Mouse (Mus musculus) brain, embryonic 18.5 days (tissue): ENCODE data around the gene Nav2.

ENCODE experiments used
- DNase-seq: peaks from one replicate; pipeline ENCODE4 v3.0.0-alpha.2; 2012; ENCODE audit warnings: low read depth, low spot score

Nav2 gene

DNA sequence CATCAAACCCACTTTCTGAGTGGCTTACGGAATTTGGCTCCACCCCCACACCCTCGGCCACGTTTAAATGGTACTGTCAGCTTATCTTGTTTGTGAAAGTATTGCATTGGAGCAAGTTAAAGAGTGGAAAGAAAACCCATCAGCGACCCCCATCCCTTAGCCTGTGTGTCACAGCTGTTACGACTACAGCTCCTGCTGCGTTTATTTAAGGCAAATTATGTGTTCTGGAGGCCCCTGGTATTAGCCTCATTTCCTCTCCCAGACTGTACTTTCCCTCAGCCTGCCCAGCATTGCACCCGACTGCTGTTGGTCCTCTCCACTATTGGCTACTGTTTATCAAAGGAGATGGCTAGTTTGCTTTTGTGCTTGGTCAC is 569.4 kb downstream of the Nav2 start:
- no peak for DNase-seq

DNA sequence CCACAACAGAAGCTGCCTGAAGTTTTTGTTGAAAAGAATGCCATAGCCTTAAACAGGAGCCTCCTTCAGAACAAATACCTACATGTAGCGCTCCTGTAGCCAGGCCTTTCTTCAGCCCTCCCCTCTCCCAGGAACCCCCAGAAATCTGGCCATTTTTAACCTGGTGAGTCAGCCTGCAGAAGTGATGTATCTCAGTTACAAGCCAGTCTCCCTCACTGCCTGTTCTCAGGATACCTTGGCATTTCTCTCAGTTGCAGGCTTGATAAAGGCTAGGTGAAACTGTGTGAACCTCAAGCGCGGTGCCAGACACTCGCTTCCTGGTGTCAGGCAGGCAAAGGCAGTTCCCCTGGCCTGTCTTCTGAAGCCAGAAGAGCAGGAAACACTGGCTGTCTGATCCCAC is 570.4 kb downstream of the Nav2 start:
- DNase-seq = no peak

DNA sequence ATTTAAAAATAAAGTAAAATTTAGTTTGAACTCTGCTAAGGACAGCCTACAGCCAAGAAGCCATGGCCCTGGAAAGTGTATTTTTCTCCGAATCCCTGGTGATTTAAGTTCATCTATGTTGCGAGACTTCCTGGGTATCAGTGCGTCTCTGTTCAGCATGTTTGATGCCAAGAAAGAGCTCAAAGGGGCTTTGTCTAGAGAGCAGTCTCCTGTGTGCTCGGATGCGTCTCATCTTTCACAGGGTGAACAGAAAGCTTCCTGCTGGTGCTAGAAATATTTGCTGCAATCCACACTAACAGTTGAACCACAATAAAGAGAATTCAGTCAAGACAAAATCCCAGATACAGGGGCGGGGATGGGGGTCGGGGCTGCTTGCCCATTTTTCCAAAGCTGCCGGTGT is 572.4 kb downstream of the Nav2 start:
- DNase-seq = no peak

DNA sequence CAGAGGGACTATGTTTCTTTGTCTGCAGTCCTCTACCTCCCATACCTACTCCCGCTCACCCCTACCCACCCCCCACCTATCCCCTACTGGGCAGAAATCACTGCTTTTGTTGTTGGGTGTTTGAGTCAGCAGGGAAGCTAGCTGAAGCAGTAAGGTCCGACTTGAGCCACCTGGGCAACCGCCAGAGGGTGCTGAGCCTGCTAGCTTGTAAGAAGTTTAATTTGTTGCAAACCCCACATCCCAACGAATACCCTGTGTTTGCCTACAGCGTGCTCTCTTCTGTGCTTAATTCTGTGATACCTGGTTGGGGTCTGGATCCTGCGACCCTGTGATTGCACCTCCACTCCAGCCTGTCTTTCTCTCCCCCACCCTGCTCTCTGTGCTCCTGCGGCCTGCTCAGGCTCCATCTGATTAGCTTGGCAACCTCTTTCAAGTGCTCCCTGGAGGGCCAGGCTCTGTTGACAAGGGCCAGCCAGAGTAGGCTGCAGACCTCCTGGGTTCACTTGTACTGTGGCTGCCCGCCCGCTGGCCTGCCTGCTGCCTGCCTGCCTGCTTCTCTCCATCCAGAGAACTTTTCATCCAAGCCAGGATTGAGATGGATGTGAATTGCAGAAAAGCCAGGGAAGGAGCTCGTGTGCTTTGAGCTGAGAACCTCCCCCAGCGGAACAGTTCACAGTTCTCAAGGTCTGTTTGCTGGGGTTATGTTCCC is 575.7 kb downstream of the Nav2 start:
- DNase-seq = no peak

DNA sequence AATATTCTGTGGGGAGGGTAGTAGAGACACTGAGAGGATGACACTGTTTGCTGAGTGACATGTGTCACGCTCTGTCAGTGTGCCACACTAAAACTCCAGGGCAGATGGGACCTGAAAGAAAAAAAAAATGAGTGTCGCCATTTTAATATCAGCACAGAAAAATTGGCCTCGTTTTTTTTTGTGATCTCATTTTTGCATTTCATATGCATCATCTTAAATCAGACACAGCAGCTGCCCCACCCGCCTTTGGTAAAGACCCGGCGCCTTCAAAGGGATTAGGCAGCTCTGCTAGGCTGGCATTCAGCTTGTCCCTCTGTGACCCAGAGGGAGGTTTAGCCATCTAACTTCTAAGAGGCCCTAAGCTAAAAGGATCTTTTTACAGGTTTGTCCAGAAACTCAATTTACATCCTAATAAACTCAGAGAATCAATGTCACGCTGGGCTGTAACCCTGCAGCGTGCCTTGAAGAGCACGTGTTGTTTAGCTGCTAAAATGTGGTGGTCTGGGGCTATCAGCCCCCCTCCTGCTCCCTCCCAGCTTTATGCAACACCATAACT is 576.9 kb downstream of the Nav2 start:
- DNase-seq = no peak

DNA sequence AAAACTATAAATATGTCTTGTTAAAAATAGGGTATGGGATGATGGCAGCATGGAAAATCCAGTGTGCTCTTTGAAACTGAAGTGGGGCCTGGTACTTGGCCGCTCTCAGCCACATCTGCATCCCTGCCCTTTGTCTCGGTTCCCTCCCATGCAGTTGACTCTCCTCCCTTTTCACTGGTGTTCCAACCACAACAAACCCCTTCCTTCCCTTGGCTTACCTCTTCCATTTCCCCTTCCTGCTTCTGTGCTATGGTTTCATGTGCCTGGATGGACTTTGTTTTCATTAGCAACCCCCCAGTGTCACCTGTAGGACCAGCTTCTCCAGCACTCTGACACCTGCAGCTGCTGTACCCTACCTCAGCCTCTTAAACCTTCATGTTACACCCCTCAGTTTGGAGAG is 578.8 kb downstream of the Nav2 start:
- DNase-seq = no peak

DNA sequence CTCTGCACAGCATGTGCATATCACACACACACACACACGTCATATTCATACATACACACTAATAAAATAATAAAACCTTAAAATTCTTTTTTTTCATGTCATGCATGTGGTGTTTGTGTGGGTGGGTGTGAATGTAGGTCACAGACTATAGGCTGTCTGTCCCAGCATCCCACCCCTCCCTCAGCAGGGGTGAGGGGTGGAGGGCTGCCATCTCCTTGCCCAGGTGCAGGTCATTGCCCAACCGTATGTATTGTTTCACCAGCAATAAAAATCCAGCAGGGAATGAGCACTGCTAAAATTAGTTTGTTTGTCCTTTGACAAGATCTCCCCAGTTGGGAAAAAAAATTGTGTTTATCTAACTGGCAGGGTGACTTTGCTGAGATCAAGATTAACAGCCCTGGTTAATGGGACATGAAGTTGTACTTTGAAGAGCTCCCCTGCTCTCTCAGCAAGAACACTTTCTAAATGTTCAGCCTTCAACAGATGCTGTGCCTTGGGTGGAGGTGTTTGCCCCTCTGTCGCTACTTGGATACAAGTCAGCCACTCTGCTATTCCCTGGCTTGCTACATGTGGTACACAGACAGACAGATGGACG is 580.1 kb downstream of the Nav2 start:
- DNase-seq = no peak

DNA sequence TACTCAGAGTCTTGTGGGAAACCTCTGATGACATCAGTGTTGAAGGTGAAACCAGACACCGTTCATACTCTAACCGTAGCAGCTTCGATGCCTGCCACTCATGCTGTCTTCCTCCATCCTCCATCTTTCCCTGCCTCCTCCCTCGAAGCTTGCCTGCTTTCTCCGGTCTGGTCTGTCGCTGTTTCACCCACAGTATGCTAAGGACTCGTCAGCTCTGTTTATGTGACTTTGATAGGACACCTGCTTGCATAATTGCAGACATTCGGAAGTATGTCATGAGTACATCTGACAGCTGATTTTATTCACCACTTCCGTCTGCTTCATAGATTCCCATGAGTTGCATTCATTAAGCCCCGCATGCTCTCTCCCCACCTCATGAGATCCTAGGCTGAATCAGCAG is 582.3 kb downstream of the Nav2 start:
- no peak for DNase-seq

DNA sequence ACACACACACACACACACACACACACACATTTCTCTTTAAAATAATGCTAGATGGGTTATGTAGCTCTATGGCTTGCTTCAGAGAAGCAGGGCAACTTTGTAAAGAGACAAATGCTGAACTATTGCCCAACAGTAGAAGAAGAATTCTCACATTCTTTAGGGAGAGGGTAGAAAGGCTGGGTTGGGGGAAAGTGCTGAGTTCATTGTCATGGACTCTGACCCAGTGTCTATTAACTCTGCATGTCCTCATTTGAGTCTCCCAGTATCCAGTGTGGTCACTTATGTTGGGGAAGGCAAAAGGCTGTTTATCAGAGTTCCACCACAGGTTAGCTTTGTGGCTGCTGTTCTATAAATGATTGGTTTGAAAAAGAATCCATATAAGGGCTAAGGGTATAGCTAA is 584.1 kb downstream of the Nav2 start:
- no peak for DNase-seq

DNA sequence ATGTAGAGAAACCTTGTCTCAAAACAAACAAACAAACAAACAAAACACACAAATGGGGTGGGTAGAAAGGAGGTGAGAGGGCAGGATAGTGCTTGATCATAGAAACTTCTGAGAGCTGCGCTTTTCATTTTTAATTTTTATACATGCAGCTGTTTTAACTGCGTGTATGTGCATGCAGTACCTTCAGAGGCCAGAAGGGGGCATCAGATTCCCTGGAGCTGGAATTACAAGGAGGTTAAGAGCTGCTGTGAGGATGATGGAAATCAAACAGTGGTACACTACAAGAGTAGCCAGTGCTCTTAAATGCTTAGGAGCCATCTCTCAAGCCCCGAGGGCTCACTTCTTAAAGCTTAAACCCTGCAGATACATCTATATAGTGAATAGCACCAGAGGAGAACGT is 584.7 kb downstream of the Nav2 start:
- DNase-seq = no peak

DNA sequence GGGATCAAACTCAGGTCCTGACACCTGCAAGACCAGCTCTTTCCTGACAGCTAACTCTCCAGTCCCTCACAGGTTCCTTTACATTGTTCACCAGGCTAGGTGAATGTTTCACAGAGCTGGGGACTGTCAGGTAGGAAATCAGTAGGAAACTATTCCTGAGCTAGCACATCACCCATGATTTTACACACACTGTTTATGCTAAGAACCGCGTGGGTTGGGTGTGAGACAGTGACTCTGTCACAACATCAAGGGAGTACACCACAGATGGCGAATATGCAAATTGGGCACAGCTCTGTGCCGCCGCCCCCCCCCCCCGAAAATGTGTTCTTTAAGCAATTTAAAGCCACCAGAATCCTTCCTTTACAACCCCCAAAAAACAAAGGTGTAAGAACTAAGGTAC is 586.1 kb downstream of the Nav2 start:
- DNase-seq = no peak

DNA sequence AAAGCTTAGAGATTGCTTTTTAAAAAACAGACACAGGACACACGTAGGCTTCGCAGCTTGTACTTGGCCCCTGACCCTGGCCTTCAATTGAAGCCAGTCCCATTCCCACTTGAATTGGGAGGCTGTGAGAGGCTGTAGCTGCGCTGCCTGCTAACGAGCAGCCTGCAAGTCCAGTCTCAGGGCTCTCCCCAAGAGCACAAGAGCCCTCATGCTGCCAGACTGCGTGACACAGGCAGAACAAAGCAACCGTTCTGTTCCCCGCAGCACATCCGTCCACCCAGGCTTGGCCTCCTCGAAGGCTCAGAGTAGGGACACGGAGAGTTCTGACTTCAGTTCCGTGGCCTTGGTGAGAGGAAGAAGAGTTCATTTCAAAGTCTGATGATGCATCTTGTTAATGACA is 587.6 kb downstream of the Nav2 start:
- no peak for DNase-seq

DNA sequence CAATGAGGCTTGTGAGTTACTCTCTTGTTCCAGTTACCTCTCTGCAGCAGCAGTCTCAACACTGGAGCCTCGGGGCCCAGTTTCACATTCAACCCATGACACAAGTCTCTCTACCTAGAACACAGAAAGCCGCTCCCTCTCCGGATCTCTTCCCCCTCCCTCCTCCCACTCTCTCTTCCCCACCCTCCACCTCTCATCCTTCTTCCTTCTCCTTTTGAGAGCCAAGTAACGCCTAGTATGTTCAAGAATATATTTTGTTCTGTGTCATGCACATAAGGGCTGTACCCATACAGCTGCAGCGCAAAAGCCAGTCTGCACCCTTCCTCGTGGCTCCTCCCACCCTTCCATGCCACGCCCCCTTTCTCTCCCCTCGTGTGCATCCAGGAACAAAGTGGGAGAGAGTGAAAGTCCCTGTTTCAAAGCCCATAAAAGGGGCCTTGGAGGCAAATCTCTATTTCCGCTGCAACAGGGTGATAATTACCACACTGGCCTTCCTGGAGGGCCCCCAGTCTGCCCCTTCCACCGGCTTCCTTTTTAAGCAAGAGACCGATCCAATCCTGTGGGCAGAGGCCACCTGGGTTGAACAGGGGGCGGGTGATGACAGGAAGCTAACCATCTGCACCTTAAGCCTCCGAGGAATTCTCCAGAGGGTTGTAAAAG is 588.4 kb downstream of the Nav2 start:
- no peak for DNase-seq

DNA sequence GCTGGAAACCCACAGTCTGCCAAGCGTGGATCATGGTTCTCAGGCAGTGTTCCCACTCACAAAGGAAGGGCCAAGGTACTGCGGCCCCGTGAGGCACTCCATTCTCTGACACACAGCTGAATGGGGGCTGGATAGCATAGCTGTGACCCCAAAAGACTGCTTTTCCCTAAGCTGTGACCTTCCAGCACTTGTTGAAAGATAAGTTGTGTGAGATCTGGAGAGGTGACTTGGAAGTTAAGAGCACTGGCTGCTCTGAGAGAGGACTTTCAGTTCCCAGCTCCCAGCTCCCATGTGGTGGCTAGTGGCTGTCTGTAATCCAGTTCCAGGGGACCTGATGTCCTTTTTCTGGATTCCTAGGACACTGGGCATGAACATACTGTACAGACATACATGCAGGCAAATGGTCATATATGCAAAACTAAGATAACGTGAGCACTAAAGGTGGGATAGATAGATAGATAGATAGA is 588.9 kb downstream of the Nav2 start:
- no peak for DNase-seq

DNA sequence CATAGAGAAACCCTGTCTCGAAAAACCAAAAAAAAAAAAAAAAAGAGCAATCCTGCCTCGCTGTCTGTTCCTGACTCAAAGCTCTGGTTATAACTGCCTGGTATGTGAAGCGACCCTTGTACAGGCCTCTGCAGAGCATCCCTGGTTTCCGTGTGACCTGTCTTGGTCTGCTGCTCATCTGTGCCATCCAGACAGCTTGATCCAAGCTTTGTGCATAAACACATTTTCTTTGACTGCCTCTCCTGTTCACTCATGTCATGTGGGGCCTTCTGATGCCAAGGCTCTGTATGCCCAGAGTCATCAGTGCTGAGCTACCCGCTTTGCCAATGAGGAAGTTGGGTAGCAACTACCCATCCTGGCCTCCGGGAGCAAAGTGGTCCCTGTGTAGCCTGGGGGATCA is 591.1 kb downstream of the Nav2 start:
- DNase-seq = no peak

DNA sequence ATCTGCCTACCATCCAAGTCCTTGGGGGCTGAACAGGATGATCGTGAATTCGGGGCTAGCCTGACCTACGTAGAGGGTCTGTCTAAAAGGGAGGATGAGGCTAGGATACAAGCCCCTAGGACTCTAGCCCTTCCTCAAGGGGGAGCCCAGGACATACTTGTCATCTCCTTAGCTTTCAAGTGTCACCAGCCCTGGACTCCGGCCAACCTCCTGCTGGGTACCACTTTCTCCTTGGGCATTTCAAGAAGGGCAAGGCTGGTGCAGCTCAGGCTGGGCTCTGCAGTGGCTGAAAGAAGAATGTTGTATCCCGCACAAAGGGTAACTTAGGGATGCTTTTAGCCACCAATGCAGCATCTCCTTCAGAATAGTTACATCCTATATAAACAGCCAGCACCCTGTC is 592.4 kb downstream of the Nav2 start:
- DNase-seq = no peak

DNA sequence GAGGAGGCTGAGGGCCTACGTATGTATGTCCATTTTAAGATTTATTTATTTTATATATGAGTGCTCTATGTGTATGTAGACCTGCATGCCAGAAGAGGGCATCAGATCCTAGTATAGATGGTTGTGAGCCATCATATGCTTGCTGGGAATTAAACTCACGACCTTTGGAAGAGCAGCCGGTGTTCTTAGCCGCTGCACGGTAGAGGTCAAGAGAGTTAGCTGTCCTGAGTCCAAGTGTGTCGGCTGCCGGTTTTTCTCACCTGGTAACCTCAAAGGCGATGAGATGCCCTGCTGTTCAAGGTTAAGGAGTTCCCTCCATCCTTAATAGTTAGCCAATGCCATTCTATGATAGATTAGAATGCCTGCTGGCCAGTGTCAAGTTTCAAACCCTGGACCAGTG is 594.9 kb downstream of the Nav2 start:
- no peak for DNase-seq

DNA sequence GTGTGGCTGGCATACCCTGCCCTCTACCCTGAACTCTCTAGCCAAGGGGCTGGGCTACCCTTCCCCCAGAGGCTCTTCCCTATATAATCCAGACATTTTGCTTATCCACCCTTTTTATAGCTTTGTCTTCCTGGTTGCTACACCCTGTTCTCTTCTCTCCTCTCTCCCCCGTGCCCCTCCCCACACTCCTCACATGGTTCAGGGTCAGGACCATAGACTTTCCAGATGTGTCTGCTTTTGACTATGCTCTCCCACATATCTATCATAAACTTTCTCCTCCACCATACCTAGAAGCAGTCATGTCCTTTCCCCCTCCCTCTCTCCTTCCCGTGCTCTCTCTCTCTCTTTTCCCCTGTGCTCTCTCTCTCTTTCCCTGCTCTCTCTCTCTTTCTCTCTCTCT is 595.4 kb downstream of the Nav2 start:
- no peak for DNase-seq

DNA sequence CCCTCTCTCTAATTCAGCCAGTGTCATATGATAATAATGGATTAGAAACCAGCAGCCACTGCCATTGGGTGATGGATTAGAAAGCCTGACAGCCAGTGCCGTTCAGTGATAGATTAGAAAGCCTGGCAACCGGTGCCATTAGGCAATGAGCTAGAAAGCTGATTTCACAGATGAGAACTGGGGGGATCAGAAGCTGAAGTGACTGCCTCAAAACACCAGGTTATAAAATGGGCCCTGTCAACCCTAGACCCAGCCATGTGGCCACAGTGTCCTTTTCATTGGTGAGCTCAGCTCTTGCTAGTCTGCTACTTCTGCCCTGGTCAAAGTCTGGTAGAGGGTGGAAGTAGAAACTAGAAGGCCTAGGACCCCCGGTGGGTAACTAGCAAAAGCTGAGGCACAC is 595.8 kb downstream of the Nav2 start:
- no peak for DNase-seq

DNA sequence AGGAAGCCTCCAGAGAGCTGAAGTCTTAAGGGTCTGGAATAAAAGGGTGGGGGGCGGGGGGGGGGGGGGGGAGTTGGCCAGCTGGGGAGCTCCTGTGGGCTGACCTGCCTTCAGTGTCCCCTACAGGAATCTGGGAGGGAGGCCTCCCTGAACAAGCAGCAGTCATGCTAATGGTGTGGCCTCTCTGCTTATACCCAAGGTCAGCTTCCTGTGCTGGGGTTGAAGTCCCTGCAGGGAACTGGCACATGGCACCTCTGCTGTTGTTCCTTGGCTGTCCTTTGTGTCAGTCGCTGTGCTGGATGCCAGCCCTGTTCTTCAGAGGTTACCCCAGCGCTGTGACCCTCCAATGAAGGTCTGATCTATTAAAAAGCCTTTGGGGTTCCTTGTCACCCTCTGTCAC is 596.5 kb downstream of the Nav2 start:
- DNase-seq = no peak

DNA sequence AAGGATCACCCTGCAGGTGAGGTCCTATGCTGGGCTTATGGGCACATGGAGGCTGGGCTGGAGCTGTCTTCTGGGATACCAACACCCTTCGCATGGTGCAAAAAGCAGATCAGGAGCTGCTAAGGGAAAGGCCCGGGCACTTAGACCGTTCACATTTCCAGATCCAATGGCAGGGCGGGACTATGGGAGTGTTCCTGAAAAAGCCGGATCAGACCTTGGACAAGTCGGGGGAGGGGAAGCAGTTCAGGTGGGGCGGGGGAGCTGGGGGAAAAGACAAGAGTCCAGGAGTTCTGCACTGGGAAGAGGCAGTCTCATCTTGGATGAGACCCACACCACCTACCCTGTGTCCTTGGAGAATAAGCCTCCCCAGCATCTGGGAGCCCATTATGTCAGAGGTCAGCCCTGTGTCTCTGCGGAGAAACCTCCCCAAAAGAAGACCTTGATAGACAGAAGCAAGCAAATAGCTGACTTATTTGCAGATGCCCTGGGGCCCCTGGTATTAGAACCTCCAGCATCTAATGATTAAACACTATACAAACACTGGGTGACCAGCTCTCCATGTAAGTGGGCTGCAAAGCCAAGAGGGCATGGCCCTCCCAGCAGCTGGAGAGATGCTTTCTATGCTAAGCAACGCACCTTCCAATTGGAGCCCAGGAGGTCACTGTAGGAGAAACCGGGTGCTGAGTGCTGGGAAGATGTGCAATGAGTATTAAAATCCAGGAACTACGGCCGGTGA is 597.7 kb downstream of the Nav2 start:
- DNase-seq = no peak

DNA sequence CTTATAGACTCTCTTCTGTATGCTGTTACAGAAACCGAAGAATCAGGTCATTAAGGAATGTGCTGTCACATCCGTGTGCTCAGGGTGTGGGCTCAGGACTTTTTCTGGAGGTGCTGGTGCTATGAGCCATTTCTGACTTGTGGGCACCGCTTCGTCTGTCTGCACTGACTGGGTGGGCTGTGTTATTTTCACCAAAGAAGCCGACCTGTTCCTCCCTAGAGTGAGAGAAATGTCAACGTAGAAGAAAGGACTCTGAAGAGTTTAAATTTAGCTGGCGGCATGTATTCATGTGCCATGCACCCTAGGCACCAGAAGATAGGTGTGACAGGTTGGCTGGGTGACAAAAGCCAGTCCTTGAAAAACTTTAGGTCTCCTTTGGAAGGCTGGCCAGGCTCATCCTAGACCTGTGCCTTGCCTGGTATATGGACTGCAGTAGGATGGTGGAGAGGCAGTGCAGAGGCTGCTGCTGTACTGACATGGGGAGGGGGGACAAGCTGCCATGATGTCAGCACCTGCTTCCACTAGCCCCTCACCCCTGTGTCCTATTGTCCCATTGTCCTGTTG is 599.5 kb downstream of the Nav2 start:
- DNase-seq = no peak
